Mouse (Mus musculus) layer of hippocampus, adult 11-12 months (tissue): ENCODE data around the gene Bbox1.

Experiments
- DNase-seq: peaks from one replicate; pipeline ENCODE4 v3.0.0; 2022; ENCODE audit warnings: low spot score

Bbox1 gene

GRCm38 (mm10) chr2:110274160-110274559, 40.2 kb downstream of the Bbox1 start:
- no peak for DNase-seq

- DNase-seq = no peak
Measured at GRCm38 (mm10) chr2:110269281-110269680, 45.1 kb downstream of the Bbox1 start.

- DNase-seq = no peak
Measured at GRCm38 (mm10) chr2:110232252-110232651, 82.1 kb downstream of the Bbox1 start.

- DNase-seq = no peak
Measured at GRCm38 (mm10) chr2:110230753-110231152, 83.6 kb downstream of the Bbox1 start.

- peak; percentile 67 for DNase-seq
Measured at GRCm38 (mm10) chr2:110229143-110230087, 84.9 kb downstream of the Bbox1 start.

GRCm38 (mm10) chr2:110226421-110226820, 87.9 kb downstream of the Bbox1 start:
- DNase-seq = no peak

- no peak for DNase-seq
Measured at GRCm38 (mm10) chr2:110225969-110226368, 88.4 kb downstream of the Bbox1 start.

GRCm38 (mm10) chr2:110222793-110223192, 91.6 kb downstream of the Bbox1 start:
- no peak for DNase-seq

- no peak for DNase-seq
Measured at GRCm38 (mm10) chr2:110220492-110220891, 93.9 kb downstream of the Bbox1 start.

GRCm38 (mm10) chr2:110215685-110216058, 98.7 kb downstream of the Bbox1 start:
- DNase-seq = no peak

- no peak for DNase-seq
Measured at GRCm38 (mm10) chr2:110214991-110215684, 99.2 kb downstream of the Bbox1 start.

GRCm38 (mm10) chr2:110214278-110214677, 100.1 kb downstream of the Bbox1 start:
- no peak for DNase-seq
